Mouse (Mus musculus) spleen, adult 2 months (tissue): ENCODE results near the gene Gabbr2.

Experiments used
- CTCF ChIP-seq: fragments of 200-500 bp; IDR thresholded peaks from 2 replicates; pipeline ENCODE4 v1.5.1; 2011; ENCODE audit warnings: mild to moderate bottlenecking, inconsistent platforms; ENCODE audit not compliant: insufficient read depth, insufficient read length, insufficient replicate concordance; ENCODE audit errors: extremely low read depth
- POLR2A ChIP-seq: fragments of 200-500 bp; IDR thresholded peaks from 2 replicates; pipeline ENCODE4 v1.6.1; 2011; ENCODE audit warnings: low read depth, low read length, inconsistent platforms

DNA sequence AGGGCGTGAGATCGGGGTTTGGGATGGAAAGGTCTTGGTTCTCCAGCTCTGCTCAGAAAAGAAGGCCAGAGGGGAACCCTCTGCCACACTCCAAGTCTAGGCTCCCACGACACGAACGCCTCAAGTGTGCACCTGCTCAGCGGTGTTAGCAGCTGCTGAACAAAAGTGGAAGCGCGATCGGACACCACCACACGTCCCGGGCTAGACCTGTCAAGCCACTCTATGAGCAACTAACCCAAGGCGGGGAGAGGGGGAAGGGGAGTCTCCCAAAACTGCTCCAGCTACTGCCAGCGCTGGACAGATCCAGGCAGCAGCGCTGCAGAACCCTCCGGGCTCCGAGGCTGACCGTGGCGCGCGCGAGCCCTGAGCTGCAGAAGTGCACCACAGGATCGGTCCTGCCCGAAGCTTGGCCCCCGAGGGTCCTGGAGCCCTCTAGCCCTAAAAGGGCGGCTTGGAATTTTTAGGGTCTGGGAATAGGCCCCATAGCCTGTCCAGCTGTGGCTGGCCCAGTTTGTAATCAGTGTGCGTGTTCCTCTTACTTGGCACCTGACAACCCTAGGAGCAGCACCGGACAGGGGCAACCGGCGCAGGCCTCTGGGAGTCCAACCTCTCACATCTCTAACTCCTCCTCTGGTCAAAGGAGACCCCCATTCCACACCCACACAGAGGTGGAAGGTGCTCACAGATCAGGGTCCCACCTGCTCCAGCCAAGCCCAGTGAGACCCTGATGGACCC, 1.2 kb downstream of the Gabbr2 start:
- TF ChIP-seq CTCF (no peak), POLR2A (no peak)
